Mouse (Mus musculus) testis, adult 2 months (tissue): ENCODE measurements at regions not wholly inside any gene's neighbourhood (a gene's known extent, or its start where the extent isn't known, plus 50 kb on each side); places are given as distances from the start of the nearest gene placed in this dataset.

ENCODE experiments used
- CTCF ChIP-seq: fragments of 200-500 bp; IDR thresholded peaks from 2 replicates; pipeline ENCODE4 v1.5.1; 2012; ENCODE audit warnings: low read depth, mild to moderate bottlenecking, inconsistent platforms, low read length, moderate library complexity; ENCODE audit not compliant: control insufficient read depth, insufficient read depth, insufficient replicate concordance
- POLR2A ChIP-seq: fragments of 200-500 bp; IDR thresholded peaks from 2 replicates; pipeline ENCODE4 v1.6.1; 2012; ENCODE audit warnings: low read depth, mild to moderate bottlenecking, inconsistent platforms, low read length, moderate library complexity; ENCODE audit not compliant: control insufficient read depth

DNA sequence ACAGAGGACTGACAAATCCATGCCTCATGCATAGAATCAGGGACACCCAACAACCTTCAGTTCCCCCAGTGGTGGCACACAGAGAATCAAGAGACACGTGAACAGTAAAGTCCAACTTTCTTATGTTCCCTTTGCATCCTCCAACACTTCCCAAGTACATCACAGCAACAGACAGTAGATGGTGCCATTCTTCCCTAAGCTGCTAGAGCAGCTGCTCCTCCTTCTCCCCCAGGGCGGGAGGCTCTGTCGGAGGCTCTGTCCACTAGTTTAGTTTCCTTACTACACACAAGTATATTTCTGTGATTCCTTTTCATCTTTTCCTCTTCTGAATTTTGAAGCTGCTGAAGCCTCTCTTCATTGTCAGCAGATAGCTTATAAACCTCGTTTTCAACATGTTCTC, 839.0 kb upstream of the Tenm4 start:
- no peak for TF ChIP-seq CTCF
- no peak for TF ChIP-seq POLR2A
